Mouse (Mus musculus) C2C12 (cell line): ENCODE measurements around the gene Fndc5. TPM values are rescaled to one million over a fixed set of nuclear protein-coding genes. Genes with fewer than 3 reads are reported as not detected.

ENCODE experiments used
- H3K27me3 ChIP-seq: one replicate; pipeline ENCODE4 v1.6.1; 2011; ENCODE audit not compliant: control insufficient read depth, insufficient read depth, insufficient read length
- H3K36me3 ChIP-seq: one replicate; pipeline ENCODE4 v1.6.1; 2011; ENCODE audit not compliant: control insufficient read depth, insufficient read depth
- H3K4me3 ChIP-seq: one replicate; pipeline ENCODE4 v1.5.1; 2011; ENCODE audit warnings: mild to moderate bottlenecking, control low read depth; ENCODE audit not compliant: poor library complexity, insufficient read depth, severe bottlenecking
- H3K79me2 ChIP-seq: one replicate; pipeline ENCODE4 v1.6.1; 2011; ENCODE audit not compliant: control insufficient read depth, insufficient read depth
- H3K79me3 ChIP-seq: one replicate; pipeline ENCODE4 v1.6.1; 2011; ENCODE audit warnings: low read depth, control low read depth
- H3ac ChIP-seq: one replicate; pipeline ENCODE3; 2011; ENCODE audit warnings: low read depth; ENCODE audit not compliant: control insufficient read depth, insufficient read length
- CEBPB ChIP-seq: IDR thresholded peaks from one replicate; pipeline ENCODE4 v1.6.1; 2011; ENCODE audit warnings: low read depth, mild to moderate bottlenecking, control low read depth, moderate library complexity
- CTCF ChIP-seq: IDR thresholded peaks from one replicate; pipeline ENCODE4 v1.5.1; 2011; ENCODE audit not compliant: control insufficient read depth, insufficient read depth, insufficient read length
- FOSL1 ChIP-seq: IDR thresholded peaks from one replicate; pipeline ENCODE4 v1.8.0; 2011; ENCODE audit warnings: mild to moderate bottlenecking, low read length; ENCODE audit not compliant: poor library complexity, insufficient read depth, severe bottlenecking
- MAX ChIP-seq: IDR thresholded peaks from one replicate; pipeline ENCODE4 v1.6.1; 2011; ENCODE audit warnings: mild to moderate bottlenecking, control low read depth
- MYOD1 ChIP-seq: IDR thresholded peaks from one replicate; pipeline ENCODE4 v1.6.1; 2011; ENCODE audit warnings: low read depth; ENCODE audit not compliant: control insufficient read depth, insufficient read length
- MYOG ChIP-seq: IDR thresholded peaks from one replicate; pipeline ENCODE4 v1.6.1; 2011; ENCODE audit not compliant: control insufficient read depth, insufficient read length; ENCODE audit errors: extremely low read depth
- USF1 ChIP-seq: IDR thresholded peaks from one replicate; pipeline ENCODE4 v1.6.1; 2011; ENCODE audit warnings: low read depth, mild to moderate bottlenecking, control low read depth, moderate library complexity
- polyA plus RNA-seq: library from polyadenylated mRNA; unstranded; fragments of >200 nt; fragmentation: generic; extraction: Trizol; gene quantifications from one replicate; pipeline ENCODE4 v1.2.1, GENCODE M21; 2012; ENCODE audit warnings: missing spikeins

The Fndc5 gene
- polyA plus RNA-seq, 1 experiment: 0.14 TPM

GRCm38 (mm10) chr4:129105356-129105755 is 31.4 kb upstream of the Fndc5 start, which contains the start of gene Tmem54:
Tmem54 (plus strand) TSS chr4:129105548.
- no peaks in the 10 kb centered on the region for H3K79me3 ChIP-seq
- H3K79me2 ChIP-seq: no peaks in the 10 kb centered on the region
- H3K27me3 ChIP-seq: no peaks in the 10 kb centered on the region
- H3K4me3 ChIP-seq: no peak within 1 kb of the TSS
- H3K36me3 ChIP-seq: no peaks in the 10 kb centered on the region
- no peak within 1 kb of the TSS for H3ac ChIP-seq
- TF ChIP-seq USF1: no peak
- no peak for TF ChIP-seq MYOG
- no peak for TF ChIP-seq CEBPB
- TF ChIP-seq MYOD1: no peak
- no peak for TF ChIP-seq CTCF
- no peak for TF ChIP-seq FOSL1
- no peak for TF ChIP-seq MAX

DNA sequence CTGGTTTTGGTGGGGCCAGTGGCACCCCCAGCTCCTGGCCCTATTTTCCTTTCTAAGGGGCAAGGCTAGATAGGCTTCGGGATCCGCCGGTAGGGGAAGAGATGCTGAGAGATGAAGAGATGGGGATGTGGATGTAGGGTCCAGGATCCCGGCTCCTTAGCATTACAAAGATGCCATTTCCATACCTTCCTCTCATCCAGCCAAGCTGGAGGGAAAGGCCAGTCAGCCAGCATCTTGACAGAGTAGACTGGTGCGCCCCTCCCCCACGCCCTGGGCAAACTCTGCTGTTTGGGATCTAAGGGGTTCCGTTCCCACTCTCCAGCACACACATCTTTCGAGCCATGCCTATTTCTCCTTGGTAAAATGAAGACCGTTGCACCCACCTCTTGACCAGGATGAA is 30.7 kb upstream of the Fndc5 start:
- Histone ChIP-seq H3K4me3 (no peak overlapping the region), H3K79me2 (no peaks in the 10 kb centered on the region), H3K27me3 (no peaks in the 10 kb centered on the region), H3ac (no peak overlapping the region), H3K79me3 (no peaks in the 10 kb centered on the region), H3K36me3 (no peaks in the 10 kb centered on the region)
- TF ChIP-seq MYOG: no peak
- TF ChIP-seq USF1: no peak
- no peak for TF ChIP-seq FOSL1
- no peak for TF ChIP-seq CEBPB
- no peak for TF ChIP-seq CTCF

- no peak overlapping the region for H3ac ChIP-seq
- no peaks in the 10 kb centered on the region for H3K27me3 ChIP-seq
These were observed 29.4 kb upstream of the Fndc5 start for GRCm38 (mm10) chr4:129107348-129107899.

GRCm38 (mm10) chr4:129108624-129109023 is 28.2 kb upstream of the Fndc5 start:
- no peaks in the 10 kb centered on the region for H3K79me2 ChIP-seq
- no peak overlapping the region for H3ac ChIP-seq
- H3K36me3 ChIP-seq: no peaks in the 10 kb centered on the region
- H3K27me3 ChIP-seq: no peaks in the 10 kb centered on the region
- no peak overlapping the region for H3K4me3 ChIP-seq
- H3K79me3 ChIP-seq: no peaks in the 10 kb centered on the region
- TF ChIP-seq MYOG (no peak), MYOD1 (no peak), FOSL1 (no peak), CEBPB (no peak), MAX (no peak), CTCF (no peak), USF1 (no peak)

More at GRCm38 (mm10) chr4:129107348-129107899, 29.4 kb upstream of the Fndc5 start:
- Histone ChIP-seq H3K36me3 (no peaks in the 10 kb centered on the region), H3K79me3 (no peaks in the 10 kb centered on the region), H3K4me3 (no peak overlapping the region), H3K79me2 (no peaks in the 10 kb centered on the region)
- TF ChIP-seq MYOD1 (no peak), FOSL1 (no peak), MYOG (no peak), MAX (no peak), CTCF (no peak), USF1 (no peak), CEBPB (no peak)

GRCm38 (mm10) chr4:129110804-129111203 is 26.0 kb upstream of the Fndc5 start:
- TF ChIP-seq CEBPB: no peak
- TF ChIP-seq FOSL1: no peak
- H3K36me3 ChIP-seq: no peaks in the 10 kb centered on the region
- no peak overlapping the region for H3ac ChIP-seq
- no peaks in the 10 kb centered on the region for H3K79me2 ChIP-seq
- H3K79me3 ChIP-seq: no peaks in the 10 kb centered on the region
- H3K4me3 ChIP-seq: no peak overlapping the region
- peaks cover 14% of the 10 kb centered on the region for H3K27me3 ChIP-seq

DNA sequence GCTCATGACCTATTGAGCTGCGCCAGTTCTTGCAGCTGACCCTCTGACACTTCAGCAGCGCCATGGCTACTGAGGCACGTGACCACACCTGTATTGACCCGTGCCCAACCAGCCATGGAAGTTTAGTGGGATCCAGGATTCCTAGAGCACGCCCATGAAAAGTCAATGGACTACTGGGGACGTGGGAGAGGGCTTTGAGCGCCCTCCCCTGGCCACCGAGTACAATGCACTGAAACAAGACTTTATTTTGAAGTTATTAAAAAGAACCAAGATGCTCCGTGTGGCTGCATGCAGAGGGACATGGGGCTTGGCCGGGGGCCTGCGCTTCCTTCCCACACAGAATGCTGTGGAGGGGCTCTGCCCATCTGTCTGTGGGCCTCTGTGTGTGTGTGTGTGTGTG is 25.4 kb upstream of the Fndc5 start:
- Histone ChIP-seq H3K4me3 (no peak overlapping the region), H3K27me3 (peaks cover 14% of the 10 kb centered on the region), H3K36me3 (no peaks in the 10 kb centered on the region), H3K79me2 (no peaks in the 10 kb centered on the region), H3ac (no peak overlapping the region), H3K79me3 (no peaks in the 10 kb centered on the region)
- no peak for TF ChIP-seq USF1
- no peak for TF ChIP-seq CEBPB
- no peak for TF ChIP-seq FOSL1
- no peak for TF ChIP-seq MYOG
